Mouse (Mus musculus) limb, embryonic 14.5 days (tissue): Measurements from ENCODE around the gene Gm21885. TPM values are rescaled to one million over a fixed set of nuclear protein-coding genes. Genes with fewer than 3 reads are reported as not detected.

Experiments
- ATAC-seq: fragments of 200-750 bp; cut with Nextera tagmentation; 2 replicates; pipeline ENCODE4 v1.8.0; 2017; ENCODE audit warnings: low read depth, moderate number of reproducible peaks, moderate TSS enrichment; ENCODE audit not compliant: low FRiP score
- DNase-seq: peaks from one replicate; pipeline ENCODE4 v3.0.0-alpha.2; 2015; ENCODE audit warnings: low spot score
- H3K27ac ChIP-seq: fragments of 300-500 bp; sonication (generic); replicated peaks from 2 replicates; pipeline ENCODE4 v1.5.1; 2014; ENCODE audit warnings: low read depth, mild to moderate bottlenecking, low read length, moderate library complexity, mixed read lengths
- H3K27me3 ChIP-seq: fragments of 300-500 bp; sonication (generic); 2 replicates; pipeline ENCODE4 v1.6.1; 2014; ENCODE audit warnings: low read length, mixed read lengths; ENCODE audit not compliant: control insufficient read depth, insufficient read depth
- H3K36me3 ChIP-seq: fragments of 300-500 bp; sonication (generic); 2 replicates; pipeline ENCODE4 v1.6.1; 2014; ENCODE audit warnings: mild to moderate bottlenecking, low read length, moderate library complexity, mixed read lengths; ENCODE audit not compliant: control insufficient read depth, insufficient read depth
- H3K4me1 ChIP-seq: fragments of 300-500 bp; sonication (generic); 2 replicates; pipeline ENCODE4 v1.6.1; 2014; ENCODE audit warnings: antibody characterized with exemption, low read length, mixed read lengths; ENCODE audit not compliant: control insufficient read depth, insufficient read depth
- H3K4me2 ChIP-seq: fragments of 300-500 bp; sonication (generic); replicated peaks from 2 replicates; pipeline ENCODE4 v1.6.1; 2014; ENCODE audit warnings: low read depth, mild to moderate bottlenecking, low read length, moderate library complexity; ENCODE audit not compliant: severe bottlenecking
- H3K4me3 ChIP-seq: fragments of 300-500 bp; sonication (generic); replicated peaks from 2 replicates; pipeline ENCODE4 v1.5.1; 2014; ENCODE audit warnings: low read length
- H3K9ac ChIP-seq: fragments of 300-500 bp; sonication (generic); 2 replicates; pipeline ENCODE4 v1.6.1; 2014; ENCODE audit warnings: mild to moderate bottlenecking, low read depth, low read length, moderate library complexity; ENCODE audit not compliant: severe bottlenecking
- H3K9me3 ChIP-seq: fragments of 300-500 bp; sonication (generic); 2 replicates; pipeline ENCODE4 v1.6.1; 2016; ENCODE audit warnings: low read length; ENCODE audit not compliant: control insufficient read depth
- POLR2A ChIP-seq: fragments of 200-500 bp; IDR thresholded peaks from 2 replicates; pipeline ENCODE4 v1.8.0; 2012; ENCODE audit warnings: inconsistent platforms, mild to moderate bottlenecking, moderate library complexity, borderline replicate concordance; ENCODE audit not compliant: insufficient read depth, insufficient read length; ENCODE audit errors: extremely low read depth
- WGBS: fragments of 180-500 bp; shearing (Covaris S2); extraction: QIAGEN DNeasy Blood & Tissue Kit; methylation state at CpG from one replicate; pipeline ENCODE4 v1.1.7; 2014; 5-methylcytosine and 5-hydroxymethylcytosine counted together
- polyA plus RNA-seq, 2 experiments: library from polyadenylated mRNA; depleted of rRNA in 1 of 2; stranded (reverse) in 1 of 2; unstranded in 1 of 2; fragments of >200 nt; fragmentation: Nextera tagmentation in 1 of 2; extraction: Ambion mirVana in 1 of 2; gene quantifications; 2 replicates each; pipeline versions ENCODE4 v1.2.1 to v1.2.3; 2012 to 2014

The Gm21885 gene
- polyA plus RNA-seq, 2 experiments: 0.84 TPM; not detected in 1

- peak overlapping the region; percentile 97 for H3K27ac ChIP-seq
- ATAC-seq (peak; percentile 53), DNase-seq (no peak)
- H3K9ac ChIP-seq: peak overlapping the region; percentile 98
- no peaks in the 10 kb centered on the region for H3K9me3 ChIP-seq
- TF ChIP-seq POLR2A: no peak
- peak overlapping the region; percentile 99 for H3K4me3 ChIP-seq
- peak overlapping the region; percentile 76 for H3K4me2 ChIP-seq
- H3K36me3 ChIP-seq: no peaks in the 10 kb centered on the region
- no peaks in the 10 kb centered on the region for H3K27me3 ChIP-seq
- WGBS: under 1% methylated on average over 57 of the region's 67 CpGs
- H3K4me1 ChIP-seq: peaks cover 9% of the 10 kb centered on the region; the same call in 1 of the 2 replicates
Measured at GRCm38 (mm10) chr11:94320969-94321930, 39.6 kb downstream of the Gm21885 start.

- TF ChIP-seq POLR2A: peak; percentile 81; the same call in 1 of the 2 replicates
- no peaks in the 10 kb centered on the region for H3K27me3 ChIP-seq
- WGBS: 0% methylated on average over 28 of the region's 36 CpGs
- H3K4me2 ChIP-seq: peak within 1 kb of the TSS; percentile 76
- H3K36me3 ChIP-seq: no peaks in the 10 kb centered on the region
- no peaks in the 10 kb centered on the region for H3K9me3 ChIP-seq
- peak; percentile 96 for ATAC-seq
- peak within 1 kb of the TSS; percentile 97 for H3K27ac ChIP-seq
- H3K4me1 ChIP-seq: peaks cover 10% of the 10 kb centered on the region
- peak; percentile 93 for DNase-seq
- peak within 1 kb of the TSS; percentile 98 for H3K9ac ChIP-seq
- peak within 1 kb of the TSS; percentile 99 for H3K4me3 ChIP-seq
Measured at GRCm38 (mm10) chr11:94321931-94322400, 40.3 kb downstream of the Gm21885 start, which contains the start of gene Luc7l3. TSS of gene Luc7l3 (minus strand) at chr11:94321988.

DNA sequence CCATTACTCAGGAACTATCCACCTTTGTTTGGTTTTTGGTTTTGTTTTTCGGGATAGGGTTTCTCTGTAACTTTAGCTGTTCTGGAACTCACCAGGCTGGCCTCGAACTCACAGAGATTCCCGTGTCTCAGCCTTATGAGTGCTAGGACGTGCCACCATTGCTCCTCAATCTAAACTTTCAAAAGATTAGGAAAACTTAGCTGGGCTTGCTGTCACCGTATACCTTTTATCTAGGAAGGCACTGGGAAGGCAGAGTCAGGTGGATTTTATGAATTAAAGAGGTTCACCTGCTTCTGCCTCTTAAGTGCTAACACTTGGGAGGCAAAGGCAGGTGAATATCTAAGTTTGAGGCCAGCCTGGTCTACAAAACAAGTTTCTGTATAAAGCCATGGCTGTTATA, 41.0 kb downstream of the Gm21885 start:
- Histone ChIP-seq H3K4me1 (peaks cover 11% of the 10 kb centered on the region), H3K9ac (peak overlapping the region; percentile 98), H3K9me3 (no peaks in the 10 kb centered on the region), H3K27me3 (no peaks in the 10 kb centered on the region), H3K4me3 (peak overlapping the region; percentile 99), H3K4me2 (peak overlapping the region; percentile 52), H3K27ac (peak overlapping the region; percentile 97), H3K36me3 (no peaks in the 10 kb centered on the region)
- 43% methylated on average over 5 of the region's 5 CpGs for WGBS
- DNase-seq (no peak), ATAC-seq (no peak)
- TF ChIP-seq POLR2A: no peak

DNA sequence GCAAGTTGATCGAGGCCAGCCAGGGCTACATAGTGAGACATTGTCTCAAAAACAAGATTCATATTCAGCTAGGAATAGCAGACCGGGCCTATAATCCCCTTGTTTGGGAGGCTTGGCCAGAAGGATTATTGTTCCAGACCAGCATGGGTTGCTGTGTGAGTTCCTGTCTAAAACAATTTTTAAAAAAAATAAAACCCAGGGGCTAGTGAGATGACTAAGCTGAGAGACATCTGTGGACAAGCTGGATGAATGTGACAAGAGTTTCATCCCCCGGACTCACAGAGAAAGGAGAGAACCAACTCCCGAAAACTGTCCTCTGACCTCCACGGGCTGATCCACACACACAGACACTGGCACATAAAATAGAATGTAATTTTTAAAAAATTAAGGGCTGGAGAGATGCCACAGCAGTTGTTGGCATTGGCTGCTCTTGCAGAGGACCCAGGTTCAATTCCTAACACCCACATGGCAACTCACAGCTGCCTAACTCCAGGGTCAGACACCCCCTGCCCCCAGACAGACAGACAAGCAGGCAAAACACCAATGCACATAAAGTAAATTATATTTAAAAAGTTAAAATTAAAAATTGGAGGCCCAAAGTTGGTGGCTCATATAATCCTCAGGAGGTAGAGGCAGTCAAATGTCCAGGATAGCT, 41.7 kb downstream of the Gm21885 start:
- no peak overlapping the region for H3K27ac ChIP-seq
- TF ChIP-seq POLR2A: no peak
- ATAC-seq: no peak
- H3K4me1 ChIP-seq: peaks cover 11% of the 10 kb centered on the region
- H3K9me3 ChIP-seq: no peaks in the 10 kb centered on the region
- H3K4me2 ChIP-seq: no peak overlapping the region
- no peak overlapping the region for H3K9ac ChIP-seq
- WGBS: 86% methylated on average over 5 of the region's 5 CpGs
- H3K36me3 ChIP-seq: no peaks in the 10 kb centered on the region
- no peak overlapping the region for H3K4me3 ChIP-seq
- DNase-seq: no peak
- no peaks in the 10 kb centered on the region for H3K27me3 ChIP-seq

DNA sequence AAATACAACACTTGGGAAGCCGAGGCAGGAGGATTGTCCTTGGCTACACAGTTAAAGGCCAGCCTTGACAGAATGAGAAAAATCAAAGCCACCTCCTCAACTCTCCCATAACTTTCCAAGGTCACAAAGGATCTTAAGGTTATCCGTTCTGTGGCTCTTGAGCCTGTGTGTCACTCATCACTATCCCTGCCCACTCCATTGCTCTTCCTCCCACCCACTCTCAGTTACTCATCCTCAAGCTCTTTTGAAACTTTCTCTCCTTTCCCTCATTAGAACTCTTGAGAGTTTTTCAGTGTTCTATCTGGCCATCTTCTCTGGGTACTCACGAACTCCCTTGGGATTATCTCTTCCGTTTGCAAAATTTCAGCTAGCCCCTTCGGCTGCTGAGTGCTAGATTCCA, 42.9 kb downstream of the Gm21885 start:
- H3K4me2 ChIP-seq: no peak overlapping the region
- ATAC-seq (no peak), DNase-seq (no peak)
- no peaks in the 10 kb centered on the region for H3K27me3 ChIP-seq
- H3K27ac ChIP-seq: no peak overlapping the region
- 81% methylated on average over 5 of the region's 5 CpGs for WGBS
- TF ChIP-seq POLR2A: no peak
- no peaks in the 10 kb centered on the region for H3K9me3 ChIP-seq
- peaks cover 16% of the 10 kb centered on the region for H3K4me1 ChIP-seq
- H3K9ac ChIP-seq: no peak overlapping the region
- H3K4me3 ChIP-seq: no peak overlapping the region
- H3K36me3 ChIP-seq: no peaks in the 10 kb centered on the region
